Mouse (Mus musculus) right cerebral cortex, postnatal 10 days (tissue): ENCODE data around the gene Commd2.
A peak's percentile ranks its signal among the peaks of the same experiment; 100 is the strongest.

Experiments used
- DNase-seq, 2 experiments: peaks; one replicate each; pipeline ENCODE4 v3.0.0; 2021; ENCODE audit warnings: low spot score in 2 of 2

Commd2 gene

GRCm38 (mm10) chr3:57651231-57651864 is at the start of gene Commd2:
TSS of gene Commd2 (minus strand) at chr3:57651715.
- peak; percentile 91 to 94 for DNase-seq

- no peak for DNase-seq
These were observed 45.3 kb upstream of the Commd2 start for GRCm38 (mm10) chr3:57696779-57697178.

GRCm38 (mm10) chr3:57696249-57696648 is 44.7 kb upstream of the Commd2 start:
- DNase-seq, result no peak

GRCm38 (mm10) chr3:57692719-57693118 is 41.2 kb upstream of the Commd2 start, which contains the start of gene Ankub1:
TSS of gene Ankub1 (minus strand) at chr3:57692799.
- no peak for DNase-seq

GRCm38 (mm10) chr3:57691772-57692171 is 40.3 kb upstream of the Commd2 start:
- no peak for DNase-seq

- DNase-seq, result no peak
These were observed 26.3 kb upstream of the Commd2 start for GRCm38 (mm10) chr3:57677786-57678185.

GRCm38 (mm10) chr3:57674075-57674474 is 22.6 kb upstream of the Commd2 start:
- DNase-seq, result no peak

GRCm38 (mm10) chr3:57673586-57673985 is 22.1 kb upstream of the Commd2 start:
- DNase-seq, result peak; percentile 25 to 26

GRCm38 (mm10) chr3:57667054-57667723 is 15.7 kb upstream of the Commd2 start:
- DNase-seq, result peak; percentile 83 to 88

- no peak for DNase-seq
These were observed 14.4 kb upstream of the Commd2 start for GRCm38 (mm10) chr3:57665880-57666279.

GRCm38 (mm10) chr3:57664682-57665081 is 13.2 kb upstream of the Commd2 start:
- DNase-seq, result no peak

GRCm38 (mm10) chr3:57663731-57664130 is 12.2 kb upstream of the Commd2 start:
- peak in 1 of 2 experiments; percentile 60 for DNase-seq

GRCm38 (mm10) chr3:57658608-57659007 is 7.1 kb upstream of the Commd2 start:
- DNase-seq, result no peak

GRCm38 (mm10) chr3:57653646-57654045 is 2.1 kb upstream of the Commd2 start:
- DNase-seq, result no peak

GRCm38 (mm10) chr3:57652485-57652884 is 970 bp upstream of the Commd2 start:
- DNase-seq, result no peak

- DNase-seq, result no peak
These were observed 347 bp upstream of the Commd2 start for GRCm38 (mm10) chr3:57651865-57652259.

- DNase-seq, result no peak
These were observed 8.3 kb downstream of the Commd2 start for GRCm38 (mm10) chr3:57643191-57643590.

- DNase-seq, result no peak
These were observed 13.9 kb downstream of the Commd2 start for GRCm38 (mm10) chr3:57637596-57637995.

GRCm38 (mm10) chr3:57634763-57635487 is 16.6 kb downstream of the Commd2 start:
- DNase-seq, result peak; percentile 41 to 69

GRCm38 (mm10) chr3:57626954-57627513 is 24.5 kb downstream of the Commd2 start:
- DNase-seq, result no peak

- DNase-seq, result peak; percentile 69 to 81
These were observed 26.1 kb downstream of the Commd2 start for GRCm38 (mm10) chr3:57625275-57625997.

- no peak for DNase-seq
These were observed 31.8 kb downstream of the Commd2 start for GRCm38 (mm10) chr3:57619718-57620117.
